Mouse (Mus musculus) yolk sac, embryonic 10.5 days (tissue): ENCODE results near the gene Emc10.

Experiments used
- DNase-seq: peaks from one replicate; pipeline ENCODE4 v3.0.0-alpha.2; 2017; ENCODE audit warnings: low spot score

Emc10 gene

DNA sequence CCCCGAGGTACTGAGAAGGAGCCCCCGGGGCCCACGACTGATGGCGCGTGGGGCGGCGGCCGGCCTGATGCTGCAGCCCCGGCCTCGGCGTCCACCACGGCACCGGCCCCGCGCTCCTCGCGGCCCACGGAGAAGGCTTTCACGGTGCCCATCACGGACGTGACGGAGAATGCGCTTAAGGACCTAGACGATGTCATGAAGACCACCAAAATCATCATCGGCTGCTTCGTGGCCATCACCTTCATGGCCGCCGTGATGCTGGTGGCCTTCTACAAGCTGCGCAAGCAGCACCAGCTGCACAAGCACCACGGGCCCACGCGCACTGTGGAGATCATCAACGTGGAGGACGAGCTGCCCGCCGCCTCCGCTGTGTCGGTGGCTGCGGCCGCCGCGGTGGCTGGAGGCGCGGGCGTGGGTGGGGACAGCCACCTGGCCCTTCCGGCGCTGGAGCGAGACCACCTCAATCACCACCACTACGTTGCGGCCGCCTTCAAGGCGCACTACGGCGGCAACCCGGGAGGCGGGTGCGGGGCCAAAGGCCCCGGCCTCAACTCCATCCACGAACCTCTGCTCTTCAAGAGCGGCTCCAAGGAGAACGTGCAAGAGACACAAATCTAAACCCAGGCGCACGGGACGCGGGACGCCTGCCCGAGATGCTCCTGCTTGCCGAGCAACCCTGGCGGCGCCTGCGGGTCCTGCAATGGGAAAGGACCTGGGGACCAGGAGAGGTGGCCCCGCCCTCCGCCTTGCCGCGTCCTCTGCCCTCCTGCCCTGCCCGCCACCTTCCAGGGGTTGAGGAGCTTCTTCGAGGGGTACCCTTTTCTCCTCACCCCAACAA lies 33.9 kb downstream of the Emc10 start:
- no peak for DNase-seq

DNA sequence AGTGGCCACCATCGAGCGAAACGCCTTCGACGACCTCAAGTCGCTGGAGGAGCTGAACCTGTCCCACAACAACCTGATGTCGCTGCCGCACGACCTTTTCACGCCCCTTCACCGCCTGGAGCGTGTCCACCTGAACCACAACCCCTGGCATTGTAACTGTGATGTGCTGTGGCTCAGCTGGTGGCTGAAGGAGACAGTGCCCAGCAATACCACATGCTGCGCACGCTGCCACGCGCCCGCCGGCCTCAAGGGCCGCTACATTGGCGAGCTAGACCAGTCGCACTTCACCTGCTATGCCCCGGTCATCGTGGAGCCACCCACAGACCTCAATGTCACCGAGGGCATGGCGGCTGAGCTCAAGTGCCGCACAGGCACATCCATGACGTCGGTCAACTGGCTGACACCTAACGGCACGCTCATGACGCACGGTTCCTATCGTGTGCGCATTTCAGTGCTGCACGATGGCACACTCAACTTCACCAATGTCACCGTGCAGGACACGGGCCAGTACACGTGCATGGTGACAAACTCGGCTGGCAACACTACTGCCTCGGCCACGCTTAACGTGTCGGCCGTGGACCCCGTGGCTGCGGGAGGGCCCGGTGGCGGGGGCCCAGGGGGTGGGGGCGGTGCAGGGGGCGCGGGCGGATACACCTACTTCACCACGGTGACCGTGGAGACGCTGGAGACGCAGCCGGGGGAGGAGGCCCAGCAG lies 34.7 kb downstream of the Emc10 start:
- no peak for DNase-seq

GRCm38 (mm10) chr7:44460767-44461502 lies 35.4 kb downstream of the Emc10 start:
- no peak for DNase-seq

DNA sequence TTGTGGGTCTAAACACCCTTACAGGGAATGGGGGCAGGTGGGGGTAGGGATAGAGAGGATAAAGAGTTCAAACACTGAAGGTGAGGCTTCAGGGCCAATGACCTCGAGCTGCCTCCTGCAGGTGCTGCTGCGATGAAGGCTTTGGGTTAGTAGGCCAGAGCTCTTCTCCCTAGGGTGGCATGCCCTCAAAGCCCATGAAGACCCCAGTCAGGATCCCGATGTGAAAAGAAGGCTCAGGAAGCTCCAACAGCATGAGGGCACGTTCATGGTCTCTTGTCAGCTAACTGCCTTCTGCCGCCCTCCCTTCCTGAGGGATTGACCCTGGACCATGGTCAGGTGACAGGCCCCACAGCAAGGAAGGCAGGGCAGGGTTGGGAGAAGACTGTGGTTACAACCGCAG lies 36.3 kb downstream of the Emc10 start:
- no peak for DNase-seq

- no peak for DNase-seq
These were observed 40.0 kb downstream of the Emc10 start for GRCm38 (mm10) chr7:44456302-44456701.

DNA sequence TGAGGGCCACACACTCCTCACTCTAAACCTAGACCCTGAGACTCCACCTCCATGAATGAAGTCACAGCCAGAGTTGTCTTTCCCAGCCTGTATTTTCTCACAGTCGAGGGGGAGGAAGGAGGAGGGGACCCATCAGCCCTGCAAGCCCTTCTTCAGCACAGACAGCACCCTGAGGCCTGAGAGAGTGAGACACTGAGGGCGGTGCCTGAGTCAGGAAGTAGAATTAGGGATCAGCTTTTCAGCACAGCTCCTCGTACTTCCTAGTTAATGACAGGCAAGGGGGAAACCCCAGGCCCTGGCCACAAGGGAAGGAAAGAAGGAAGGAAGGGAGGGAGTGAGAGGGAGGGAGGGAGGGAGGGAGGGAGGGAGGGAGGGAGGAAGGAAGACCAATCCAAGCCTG lies 43.1 kb downstream of the Emc10 start:
- DNase-seq: no peak

DNA sequence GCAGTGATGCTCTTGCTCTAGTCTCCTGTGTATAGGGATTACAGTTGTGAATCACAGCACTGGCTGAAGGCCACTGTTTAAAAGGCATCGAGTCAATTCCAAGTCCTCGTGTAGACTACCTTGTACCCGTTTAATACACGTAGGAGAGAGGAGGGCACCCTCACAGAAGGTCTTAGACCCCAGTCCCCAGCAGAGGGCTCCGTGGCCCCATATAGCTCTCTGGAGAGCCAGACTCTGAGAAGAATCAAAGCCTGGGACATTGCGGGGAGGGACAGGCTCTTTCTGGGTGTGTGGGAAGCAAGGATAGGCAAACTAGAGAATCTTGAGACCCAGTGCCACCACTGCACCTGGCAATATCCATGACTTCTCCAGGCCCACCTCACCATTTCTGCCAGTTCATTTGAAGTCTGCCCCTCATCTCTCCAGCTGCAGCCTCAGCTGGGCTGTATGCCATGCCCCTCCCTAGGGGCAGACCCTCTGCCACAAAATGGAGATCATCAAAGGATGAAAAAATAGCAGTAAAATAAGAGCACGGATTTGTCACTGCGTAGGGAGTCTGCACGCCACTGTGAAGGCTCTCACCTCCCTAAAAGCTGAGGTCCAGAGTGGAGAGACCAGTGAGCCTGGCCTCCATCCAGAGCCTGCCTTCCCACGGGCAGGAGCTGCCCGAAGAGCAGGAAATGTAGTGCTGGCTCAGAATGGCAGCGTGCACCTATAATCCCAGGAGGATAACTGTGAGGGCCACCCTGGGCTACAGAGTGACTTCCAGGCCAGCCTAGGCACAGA lies 50.1 kb downstream of the Emc10 start:
- no peak for DNase-seq

GRCm38 (mm10) chr7:44445528-44445923 lies 50.8 kb downstream of the Emc10 start:
- no peak for DNase-seq

GRCm38 (mm10) chr7:44444886-44445527 lies 51.3 kb downstream of the Emc10 start:
- no peak for DNase-seq

DNA sequence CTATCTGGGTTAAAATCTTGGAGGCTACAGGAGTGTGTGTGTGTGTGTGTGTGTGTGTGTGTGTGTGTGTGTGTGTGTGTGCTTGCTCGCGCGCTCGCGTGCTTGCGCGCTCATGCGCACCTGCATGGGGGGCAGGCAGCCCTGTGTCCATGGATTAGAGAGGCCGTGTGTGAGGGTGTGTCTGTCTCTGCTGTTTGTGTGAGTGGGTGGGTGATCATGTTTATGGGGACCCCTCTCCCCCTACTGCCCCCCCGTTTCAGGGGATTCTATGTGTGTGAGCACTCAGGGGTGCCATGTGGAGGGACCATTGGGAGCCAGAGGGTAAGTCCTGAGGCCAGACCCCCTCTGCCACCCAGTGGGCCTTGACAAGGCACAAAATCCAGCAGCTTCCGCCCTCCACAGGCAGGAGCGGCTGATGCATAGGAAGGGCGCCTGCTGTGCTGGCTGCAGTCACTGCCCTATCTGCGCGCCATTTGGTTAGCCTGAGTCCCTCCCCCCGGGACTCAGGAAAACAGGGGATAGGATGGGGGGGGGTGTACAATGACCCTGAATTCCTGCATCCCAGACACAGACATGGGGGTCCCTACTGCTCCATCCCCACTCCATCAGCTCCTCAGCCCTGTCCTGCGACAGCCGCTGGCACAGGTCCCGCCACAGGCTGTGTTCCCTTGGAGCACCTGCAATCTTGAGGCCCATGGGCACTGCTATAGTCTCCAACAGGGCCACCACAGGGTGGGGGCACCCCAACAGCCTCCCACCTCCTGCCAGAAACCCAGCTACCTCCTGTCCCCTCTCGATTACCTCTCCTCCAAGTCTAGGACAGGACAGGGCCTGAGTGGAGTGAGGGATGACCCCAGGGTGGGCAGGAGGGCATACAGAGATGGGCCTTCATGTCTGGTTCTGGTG lies 52.8 kb downstream of the Emc10 start:
- no peak for DNase-seq

DNA sequence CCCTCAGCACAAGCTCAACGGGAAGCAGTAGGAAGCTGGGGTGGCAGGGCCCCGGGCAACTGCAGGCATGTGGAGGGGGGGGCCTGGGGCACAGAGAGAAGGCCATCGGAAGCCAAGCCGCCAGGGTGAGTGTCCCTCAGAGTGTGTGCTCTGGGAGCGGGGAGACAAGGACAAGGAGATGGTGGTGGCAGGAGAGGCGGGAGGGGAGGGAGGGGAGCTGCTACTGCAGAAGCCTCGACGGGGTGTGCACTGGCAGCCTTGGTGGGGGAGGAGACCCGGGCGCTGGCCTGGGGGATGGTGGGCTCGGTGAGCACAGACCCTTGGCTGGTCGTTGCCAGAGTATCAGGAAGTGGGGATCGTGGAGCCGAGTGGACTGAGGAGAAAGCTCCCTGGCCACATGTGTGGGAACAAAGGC lies 53.9 kb downstream of the Emc10 start:
- no peak for DNase-seq

DNA sequence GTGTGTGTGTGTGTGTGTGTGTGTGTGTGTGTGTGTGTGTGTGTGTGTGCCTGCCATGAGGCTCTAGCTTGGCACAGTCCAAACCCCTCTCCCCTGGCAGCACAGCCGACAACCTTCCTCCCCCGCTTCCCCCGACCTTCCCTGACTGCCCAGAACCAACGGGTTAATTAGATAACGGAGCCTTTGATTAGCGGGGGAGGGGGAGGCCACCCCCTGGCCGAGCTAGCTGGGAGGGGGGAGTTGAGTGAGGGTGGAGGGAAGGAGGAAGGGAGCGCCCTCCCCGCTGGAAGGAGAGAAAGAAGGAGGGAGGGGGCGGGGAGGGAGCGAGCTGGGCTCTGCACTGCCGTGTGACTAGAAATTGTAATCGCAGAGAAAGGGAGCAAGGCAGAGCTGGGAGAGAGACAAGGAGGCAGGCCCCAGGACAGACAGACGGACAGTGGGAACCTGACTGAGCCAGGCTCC lies 54.6 kb downstream of the Emc10 start:
- DNase-seq: no peak

DNA sequence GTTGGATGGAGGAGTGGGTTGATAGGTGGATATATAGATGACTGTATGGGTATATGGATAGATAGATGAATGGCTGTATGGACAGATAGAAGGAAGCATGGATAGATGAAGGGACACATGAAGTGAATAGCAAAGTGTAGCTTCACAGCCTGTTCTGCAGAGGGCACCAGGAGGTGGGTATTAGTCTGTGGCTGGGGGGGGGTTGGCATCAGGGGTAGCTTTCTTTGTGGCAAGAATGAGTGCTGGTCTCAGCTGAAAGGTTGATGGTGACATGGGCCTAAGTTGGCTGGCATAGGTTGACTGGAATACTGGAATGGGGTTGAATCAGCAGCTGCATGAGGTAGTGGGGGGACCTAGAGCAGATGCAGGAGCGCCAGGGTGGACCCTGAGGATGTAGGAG lies 55.1 kb downstream of the Emc10 start:
- no peak for DNase-seq

DNA sequence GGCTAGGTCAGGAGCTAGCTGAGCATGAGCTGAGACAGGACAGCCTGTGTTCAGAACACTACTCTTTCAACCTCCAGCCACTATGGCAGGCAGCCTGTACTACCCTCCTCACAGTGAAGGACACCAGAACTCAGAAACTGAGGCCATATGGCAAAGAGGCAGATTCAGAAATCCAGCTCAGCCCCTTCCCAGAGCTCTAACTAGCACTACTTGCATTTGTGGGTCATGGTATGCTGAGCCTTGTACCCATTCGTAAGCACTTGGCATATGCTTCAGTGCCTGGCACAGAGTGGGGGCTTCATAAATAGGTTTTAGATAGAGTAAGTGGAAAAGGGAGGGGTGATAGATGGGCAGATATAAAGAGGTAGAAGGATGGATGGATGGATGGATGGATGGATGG lies 55.9 kb downstream of the Emc10 start:
- no peak for DNase-seq
